Mouse (Mus musculus): ENCODE measurements at regions not wholly inside any gene's neighbourhood (a gene's known extent, or its start where the extent isn't known, plus 50 kb on each side); places are given as distances from the start of the nearest gene placed in this dataset.
A peak's percentile ranks its signal among the peaks of the same experiment; 100 is the strongest.

DNA sequence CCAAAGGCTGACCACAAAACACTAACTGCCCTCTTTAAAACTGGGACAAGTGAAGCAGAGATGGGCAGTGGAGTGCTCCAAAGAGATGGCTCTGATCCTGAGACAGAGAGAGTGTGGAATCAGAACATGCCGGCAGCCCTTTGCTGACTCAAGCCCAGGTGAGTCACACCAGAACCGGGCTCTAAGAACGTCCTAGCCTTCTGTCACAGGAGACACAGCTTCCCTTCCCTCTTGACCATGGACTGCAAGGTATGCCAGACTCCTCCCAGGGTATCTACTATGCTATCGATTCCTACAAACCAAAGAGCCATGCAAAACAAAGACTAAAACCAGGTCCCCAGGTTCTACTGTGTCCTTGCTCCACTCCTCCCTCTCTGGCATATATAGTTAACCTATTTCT, 98.0 kb downstream of the Dhx15 start:
- DNase-seq: no peak

DNA sequence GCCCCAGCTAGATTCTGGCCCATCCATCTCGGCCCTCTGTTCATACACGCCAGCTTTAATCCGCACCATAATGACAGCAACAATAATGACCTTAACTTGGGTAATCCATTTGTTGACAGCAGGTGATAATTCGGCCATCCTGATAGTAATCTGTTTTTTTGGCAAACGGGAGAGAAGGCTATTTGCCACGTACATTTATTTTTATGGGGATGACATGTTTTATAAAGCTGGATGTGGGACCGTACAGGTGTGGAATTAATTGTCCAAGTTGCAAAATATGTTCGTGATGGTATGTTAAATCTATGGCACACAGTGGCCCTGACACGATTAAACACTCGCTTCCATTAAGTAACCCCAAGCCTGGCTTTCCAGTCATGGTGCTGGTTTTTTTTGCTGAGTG, 102.2 kb downstream of the Dhx15 start:
- DNase-seq: no peak

DNA sequence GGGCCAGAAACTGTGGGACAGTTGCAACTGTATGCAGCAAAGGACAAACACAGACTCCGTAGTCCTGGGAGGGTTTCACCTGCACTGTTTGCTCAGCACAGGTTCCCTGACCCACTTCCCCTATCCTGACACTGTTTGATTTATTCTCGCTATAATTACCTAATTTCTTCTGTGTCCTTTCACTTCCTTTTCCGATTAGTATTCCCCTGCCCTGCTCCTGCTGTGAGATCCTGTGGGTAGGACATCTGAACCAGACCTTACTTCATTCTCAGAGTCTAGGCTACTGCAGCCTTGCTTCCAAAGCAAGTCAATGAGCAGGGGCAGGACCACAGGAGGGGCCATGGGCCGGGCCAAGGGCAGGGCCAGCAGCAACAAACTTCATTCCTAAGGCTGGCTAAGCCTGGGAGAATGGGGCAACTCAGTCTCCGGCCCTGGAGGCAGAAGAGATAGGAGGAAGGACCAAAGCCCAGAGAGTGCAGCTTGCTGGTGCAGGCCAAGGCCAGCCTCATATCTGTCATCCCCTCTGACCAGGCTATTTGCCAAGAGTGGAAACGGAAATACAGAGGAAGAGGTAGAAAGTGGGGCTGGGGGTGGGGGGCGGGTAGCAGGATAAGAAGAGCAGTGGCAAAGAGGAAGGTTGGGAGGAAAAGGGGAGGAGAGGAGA, 103.4 kb downstream of the Dhx15 start:
- no peak for DNase-seq

DNA sequence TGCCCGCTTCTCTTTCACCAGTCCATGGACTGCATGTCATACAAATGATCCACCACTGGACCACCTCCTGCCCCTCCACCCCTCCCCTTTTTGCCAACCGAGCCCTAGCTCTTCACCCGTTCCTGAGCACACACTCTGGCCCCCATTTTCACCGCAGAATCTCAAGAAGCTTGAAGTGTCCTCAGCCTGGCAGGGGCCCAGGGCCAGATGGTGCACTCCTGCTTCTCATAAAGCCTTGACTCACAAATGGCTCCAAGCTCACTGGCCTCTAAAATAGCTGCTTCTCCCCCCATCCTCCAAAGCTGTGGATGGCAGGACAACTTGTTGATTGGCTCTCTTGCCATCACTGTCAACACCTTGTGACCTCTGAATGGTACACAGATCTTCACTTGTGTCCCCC, 110.0 kb downstream of the Dhx15 start:
- no peak for DNase-seq

DNA sequence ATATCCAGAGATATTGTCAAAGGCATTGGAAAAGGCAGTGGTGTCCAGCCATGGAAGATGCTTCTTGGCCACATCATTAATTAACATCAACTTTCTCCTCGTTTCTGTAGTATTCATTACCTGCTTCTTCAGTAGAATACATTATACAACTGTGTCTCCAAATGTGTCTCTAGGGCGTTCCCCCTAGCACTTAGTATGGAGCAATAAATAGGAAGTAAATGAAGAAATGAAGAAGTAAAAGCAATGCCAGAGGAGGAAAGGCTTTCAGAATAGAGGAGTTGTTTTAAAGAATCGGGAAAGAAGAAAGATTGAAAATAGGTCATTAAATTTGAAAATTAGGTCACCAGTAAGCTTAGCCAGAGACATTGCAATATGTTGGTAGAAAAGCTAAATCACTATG, 112.6 kb downstream of the Dhx15 start:
- DNase-seq: no peak

DNA sequence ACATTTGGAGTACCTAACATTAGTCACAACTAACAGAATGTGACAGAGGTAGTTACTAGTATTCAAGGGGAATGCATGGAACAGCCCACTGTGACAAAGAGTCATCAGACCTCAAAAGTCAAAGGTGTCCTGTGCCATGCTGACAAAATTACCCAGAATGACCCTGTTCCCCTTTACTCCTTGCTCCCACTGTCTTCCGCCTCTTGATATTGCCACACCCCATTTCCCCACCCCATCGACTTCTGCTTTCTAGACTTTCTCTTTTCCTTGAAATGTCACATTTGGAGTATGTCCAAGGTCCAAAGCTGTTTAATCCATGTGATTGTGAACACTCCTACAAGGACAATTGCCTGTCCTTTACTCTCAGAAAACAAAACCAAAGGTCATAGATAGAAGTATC, 115.2 kb downstream of the Dhx15 start:
- peak in 1 of 2 experiments; percentile 3 for DNase-seq

DNA sequence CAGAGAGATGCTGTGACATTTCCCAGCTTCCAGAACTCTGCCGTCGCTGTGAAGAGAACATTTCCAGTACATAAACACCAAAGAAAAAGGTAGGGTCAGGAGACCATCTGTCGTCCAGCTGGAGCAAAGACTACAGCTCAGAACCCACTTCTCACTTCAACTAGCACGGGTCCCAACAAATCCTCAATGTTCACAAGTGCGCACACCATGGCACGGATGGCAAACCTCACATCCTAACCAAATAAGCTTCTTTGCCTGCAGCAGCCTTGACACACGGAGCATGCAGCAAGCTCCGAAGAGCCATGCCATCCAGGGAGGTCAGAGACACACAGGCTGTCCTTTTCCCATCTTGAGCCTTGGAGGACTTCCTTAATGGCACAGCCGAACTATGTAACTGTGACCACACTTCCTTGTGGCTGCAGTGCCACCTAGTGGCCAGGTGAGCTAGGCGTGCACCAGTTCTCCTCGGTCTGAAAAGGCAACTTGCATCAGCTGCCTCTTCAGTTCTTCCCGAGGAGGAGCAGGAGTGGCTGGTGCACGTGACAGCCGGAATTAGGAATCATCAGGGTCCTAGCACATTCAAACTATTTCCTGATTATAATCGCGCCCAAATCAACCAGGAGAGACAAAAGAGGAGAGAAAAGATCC, 125.4 kb downstream of the Dhx15 start:
- DNase-seq: peak; percentile 66 to 71

DNA sequence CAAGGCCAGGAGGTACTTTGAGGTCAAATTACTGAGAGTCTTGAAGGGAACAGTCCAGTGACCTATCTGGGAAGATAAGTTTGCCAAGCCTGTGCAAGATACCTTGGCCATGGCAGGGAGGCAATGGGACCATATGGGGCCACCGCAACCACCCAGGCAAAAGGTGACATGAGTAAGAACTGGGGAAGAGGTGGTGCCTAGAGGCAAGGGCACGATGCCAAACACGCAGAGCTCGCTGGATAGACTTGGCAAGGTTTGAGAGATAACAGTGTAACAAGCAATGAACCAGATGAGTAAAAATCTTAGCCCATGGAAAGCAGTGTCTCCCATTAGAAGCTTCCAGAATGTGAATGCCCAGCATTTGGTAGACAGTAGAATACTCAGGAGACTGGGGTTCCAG, 128.1 kb downstream of the Dhx15 start:
- no peak for DNase-seq

DNA sequence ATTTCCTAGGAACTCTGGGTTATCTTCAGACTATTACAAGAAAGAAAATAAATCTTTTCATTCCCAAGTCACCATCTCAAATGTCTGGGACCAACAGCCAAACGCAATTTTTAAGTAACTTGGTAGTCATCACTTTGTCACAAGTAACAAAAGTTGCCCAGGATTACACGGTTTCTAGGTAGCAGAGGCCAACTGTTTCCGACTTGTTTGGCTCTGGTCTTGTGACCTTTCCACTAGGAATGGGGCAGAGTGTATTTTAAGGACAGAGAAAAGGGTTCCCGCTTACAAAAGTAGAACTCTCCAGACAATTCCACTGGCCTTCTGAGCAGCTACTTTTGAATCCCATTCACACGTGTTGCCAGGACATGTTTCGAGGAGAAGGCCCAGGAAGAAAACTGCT, 129.1 kb downstream of the Dhx15 start:
- DNase-seq: no peak

DNA sequence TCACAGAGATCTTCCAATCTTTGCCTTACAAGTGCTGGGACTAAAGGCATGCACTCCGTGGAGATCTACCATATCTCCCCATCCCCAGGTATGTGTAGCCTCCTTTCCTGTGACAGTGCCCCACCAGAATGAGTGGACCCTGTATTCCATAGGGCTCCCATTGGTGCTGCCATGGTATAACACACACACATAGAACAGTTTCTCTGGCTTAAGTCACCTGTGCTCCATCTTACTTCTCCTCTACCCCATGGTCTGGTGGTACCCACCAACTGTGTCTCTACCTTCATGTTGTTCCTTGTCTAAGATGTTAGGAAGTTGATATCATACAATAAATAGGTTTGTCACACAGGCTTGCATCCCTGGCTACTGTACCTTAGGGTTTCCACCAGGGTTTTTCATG, 133.1 kb downstream of the Dhx15 start:
- no peak for DNase-seq

DNA sequence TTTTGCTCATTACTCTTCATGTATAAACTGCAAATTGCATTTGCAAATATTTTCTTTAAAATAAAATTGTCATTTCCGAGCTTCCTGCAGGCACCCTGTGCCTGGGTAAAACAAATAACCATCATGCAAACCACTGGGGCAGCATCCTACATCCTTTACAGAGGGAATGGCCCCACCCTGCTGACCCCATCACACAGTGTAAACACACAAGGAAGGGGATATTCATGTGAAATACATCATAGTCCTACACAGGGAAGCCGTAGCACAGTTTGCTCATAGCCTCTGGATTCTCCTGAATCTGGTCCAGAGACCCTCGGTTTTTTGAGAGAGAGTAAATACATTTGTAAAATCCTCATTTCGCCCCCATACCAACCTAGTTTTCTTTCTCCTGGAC, 138.2 kb downstream of the Dhx15 start:
- no peak for DNase-seq

DNA sequence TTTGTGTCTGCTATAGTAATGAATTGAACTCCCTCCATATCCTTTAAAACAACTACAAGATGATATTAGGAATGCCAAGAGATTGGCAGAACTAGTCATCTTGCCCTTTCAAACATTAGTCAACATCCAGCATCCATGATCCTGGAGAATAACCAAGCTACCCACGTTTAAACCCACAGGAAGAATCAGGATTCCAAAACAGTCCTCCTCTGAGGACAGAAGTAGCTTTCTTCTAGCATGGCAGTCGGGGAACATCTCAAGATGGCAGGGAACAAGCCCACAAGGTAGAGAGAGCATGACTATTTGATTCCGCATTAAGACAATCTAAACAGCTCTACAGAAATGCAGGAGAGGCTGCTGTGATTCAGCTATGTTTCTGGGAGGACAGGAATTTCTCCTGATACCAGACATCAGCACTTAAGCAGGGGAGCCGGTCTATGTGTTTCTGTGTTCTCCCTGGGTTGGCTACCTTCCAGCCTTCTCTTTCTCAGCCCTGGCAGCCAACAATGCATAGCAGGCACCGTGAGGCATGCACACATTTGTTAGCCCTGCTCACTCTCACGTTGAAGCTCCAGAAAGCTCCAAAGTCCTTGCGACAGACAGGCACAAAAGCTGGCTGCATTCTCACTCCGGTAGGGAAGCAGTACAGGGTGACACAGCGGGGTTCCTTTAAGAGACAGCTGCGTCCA, 138.8 kb downstream of the Dhx15 start:
- no peak for DNase-seq

DNA sequence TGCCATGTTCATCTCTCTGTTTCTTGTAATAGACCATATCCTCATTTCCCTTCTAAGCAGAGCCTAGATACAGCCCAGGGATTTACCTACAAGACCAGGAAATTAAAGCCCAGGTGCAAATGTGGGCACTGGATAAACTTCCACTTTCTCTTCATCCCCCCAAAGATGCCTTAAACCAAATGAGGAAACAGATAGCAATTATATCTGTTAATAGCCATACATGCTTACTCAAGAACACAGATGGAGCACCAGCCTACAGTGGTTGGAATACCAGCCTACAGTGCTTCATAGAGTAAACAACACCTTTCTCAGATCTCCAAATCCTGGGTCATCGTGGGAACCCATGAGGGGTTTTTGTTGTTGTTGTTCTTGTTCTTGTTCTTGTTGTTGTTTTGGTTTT, 141.5 kb downstream of the Dhx15 start:
- no peak for DNase-seq

DNA sequence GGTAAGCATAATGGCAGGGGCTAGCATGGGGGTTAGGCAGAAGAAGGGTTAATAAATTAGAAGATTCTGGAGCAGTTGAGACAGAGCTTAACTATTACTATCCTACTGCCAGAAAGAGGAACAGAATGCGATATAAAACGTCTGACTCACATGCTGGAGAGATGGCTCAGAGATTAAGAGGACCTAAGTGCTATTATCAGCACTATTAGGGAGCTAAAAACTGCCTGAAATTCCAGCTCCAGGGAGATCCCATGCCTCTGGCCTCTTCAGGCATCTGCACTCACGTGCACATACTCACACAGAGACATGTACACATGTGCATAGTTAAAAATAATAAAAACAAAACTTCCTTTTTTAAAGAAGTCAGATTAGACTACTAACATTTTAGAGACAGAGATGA, 143.6 kb downstream of the Dhx15 start:
- no peak for DNase-seq

DNA sequence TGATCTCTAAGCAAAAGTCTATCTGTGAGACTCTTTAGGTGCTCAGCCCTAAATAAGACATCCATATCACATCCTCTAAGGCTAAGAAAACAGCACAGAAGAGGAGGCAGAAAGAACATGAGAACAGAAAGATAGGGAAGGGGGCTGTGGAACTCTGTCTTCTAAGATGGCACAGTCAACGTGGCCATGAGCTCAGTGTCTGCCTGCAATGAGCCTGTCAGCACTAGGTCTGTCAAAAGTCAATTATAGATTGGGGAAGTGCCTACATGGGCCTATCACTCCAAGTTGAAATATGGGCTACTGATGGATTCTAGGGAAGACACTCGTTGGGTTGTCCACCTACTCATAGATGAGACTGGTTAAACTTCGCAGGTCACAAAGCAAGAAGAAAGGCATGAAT, 146.2 kb downstream of the Dhx15 start:
- DNase-seq: no peak

DNA sequence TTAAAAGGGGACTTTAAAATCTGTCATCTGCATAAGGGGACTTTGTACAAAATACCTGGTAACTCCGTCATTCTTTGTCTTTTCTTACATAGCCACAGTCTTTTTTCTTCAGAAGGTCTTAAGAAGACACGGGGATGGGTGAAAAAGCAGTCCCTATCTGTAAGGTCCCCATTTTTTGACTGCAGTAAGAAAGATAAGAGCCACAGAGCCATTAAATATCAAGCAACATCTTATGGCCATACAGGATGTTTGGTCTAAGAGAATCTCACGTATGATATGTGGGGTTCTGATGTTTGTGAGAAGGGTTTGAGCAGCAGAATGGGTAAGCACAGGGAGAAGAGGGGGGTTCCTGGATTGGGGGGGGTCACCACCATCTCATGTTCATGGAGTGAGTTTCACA, 148.9 kb downstream of the Dhx15 start:
- DNase-seq: no peak

DNA sequence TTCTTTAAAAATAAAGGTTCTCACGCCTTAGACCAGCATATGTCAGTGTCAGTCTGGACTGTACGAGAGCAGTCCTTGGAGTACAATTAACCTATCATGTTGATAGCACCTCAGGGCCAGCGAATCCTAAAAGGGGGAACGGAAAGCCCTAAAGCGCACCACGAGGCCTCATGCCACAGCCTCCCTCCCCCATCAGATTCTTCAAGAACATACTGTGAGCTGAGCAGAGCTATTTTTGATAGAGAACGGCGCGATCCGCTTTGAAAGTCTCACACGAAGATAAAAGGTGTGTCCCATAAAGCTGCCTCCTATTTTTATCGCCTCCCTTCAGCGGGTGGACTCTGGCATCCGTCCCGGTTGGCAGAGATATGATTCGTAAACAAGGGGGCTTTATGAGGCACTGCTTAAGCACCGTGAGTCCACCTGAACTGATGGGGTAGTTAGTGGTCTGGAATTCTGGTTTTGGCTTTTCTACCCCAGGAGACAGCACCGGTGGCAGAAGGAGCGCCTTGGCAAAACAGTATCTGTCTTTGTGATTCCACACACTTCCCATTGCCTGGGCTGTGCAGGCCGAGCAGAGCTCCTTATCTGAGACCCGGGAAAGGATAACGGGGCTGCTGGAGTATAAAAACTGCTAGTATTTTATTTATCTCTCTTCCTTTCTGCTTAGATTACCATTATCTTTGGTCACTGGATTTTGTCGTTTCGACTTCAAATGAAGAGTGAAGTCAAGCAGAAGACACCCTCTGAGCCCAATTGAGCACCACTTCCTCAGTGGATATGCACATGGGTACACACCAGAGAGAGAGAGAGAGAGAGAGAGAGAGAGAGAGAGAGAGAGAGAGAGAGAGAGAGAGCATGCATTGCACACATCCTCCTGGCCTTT, 149.6 kb downstream of the Dhx15 start:
- no peak for DNase-seq

DNA sequence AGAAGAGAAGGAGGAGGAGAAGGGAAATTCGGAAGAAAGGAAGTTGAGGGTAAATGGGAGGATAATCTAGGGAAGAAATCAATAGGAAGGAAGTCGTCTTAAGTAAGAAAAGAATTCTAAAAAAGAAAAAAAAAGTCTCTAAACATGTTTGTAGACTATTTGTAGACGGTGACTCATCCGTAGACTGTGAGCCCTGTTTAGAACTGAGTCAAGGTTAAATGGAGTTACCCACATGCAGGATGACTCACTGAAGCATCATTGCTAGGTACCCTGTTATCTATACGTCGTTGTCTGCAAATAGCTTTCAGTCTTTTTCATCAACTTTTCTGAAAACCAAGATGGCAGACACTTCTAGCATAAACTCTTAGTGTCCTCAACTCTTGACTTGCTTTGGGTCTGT, 155.0 kb downstream of the Dhx15 start:
- no peak for DNase-seq

DNA sequence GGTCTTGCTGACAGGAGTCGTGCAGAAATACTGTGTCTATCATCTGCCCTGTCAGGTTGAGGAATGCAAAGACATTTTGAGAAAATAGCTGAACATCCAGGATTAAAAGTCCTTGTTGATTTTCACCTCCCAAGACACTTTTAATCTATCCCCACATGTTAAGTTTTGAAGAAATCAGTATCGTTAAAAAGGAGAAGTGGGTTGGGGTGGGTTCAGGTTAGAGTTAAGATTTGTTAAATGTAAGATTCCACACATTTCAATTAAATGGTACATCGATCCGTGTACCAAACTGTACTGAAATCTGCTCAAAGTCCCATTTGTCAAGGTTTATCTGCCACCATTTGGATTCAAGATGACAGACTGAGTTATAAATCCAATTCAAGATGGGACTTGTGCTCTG, 162.8 kb downstream of the Dhx15 start:
- no peak for DNase-seq

DNA sequence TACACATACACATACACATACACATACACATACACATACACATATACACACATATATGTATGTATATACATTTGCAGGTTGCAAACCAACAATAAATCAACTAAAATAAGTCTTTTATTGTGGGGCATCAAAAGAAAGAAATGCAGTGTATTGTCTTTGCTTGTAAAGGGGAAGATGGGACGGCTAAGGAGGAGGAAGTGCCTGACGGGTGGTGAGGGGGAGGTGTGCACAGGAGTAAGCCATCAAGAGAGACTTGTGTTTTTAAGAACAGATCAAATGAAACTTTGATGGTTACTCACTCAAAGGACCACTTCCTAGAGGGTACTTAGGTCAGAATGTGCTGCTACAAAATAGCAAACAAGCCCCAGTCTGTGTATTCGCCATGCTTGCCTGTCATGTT, 164.2 kb downstream of the Dhx15 start:
- DNase-seq: no peak

DNA sequence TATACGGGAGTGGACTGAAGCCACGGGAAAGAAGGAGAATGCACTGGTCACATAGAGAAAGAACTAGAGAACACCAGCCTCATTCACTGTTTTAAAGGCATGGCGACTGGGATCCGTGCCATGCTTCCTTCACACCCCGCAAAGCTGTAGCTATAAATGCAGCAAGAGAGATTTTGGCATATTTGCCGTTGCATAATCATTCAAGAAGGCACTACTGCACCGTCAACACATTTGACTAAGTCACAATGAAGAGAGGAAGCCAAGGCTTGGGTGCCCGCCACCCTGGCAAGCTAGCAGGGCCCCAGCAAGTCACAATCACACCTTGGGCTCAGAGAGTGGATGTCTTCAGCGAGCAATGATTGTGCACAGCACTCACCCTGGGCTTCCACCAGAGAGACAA, 167.1 kb downstream of the Dhx15 start:
- no peak for DNase-seq

DNA sequence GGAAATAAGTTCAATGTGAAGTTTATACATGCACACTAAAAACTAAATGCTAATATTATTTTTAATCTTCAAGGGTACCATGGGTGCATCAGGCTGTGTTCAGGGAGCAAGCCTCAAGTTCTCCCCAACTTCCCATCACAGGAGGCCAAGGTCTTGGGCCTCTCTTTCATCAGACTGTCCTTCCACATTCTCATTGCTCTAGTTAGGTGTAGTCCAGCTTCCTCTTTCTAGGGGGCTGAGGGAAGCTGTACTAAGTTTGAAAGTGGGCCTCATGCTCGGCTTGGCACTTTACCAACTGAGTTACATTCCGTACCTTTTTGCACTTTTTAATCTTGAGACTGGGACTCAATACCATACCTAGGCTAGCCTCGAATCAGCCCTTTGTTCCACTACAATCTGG, 173.3 kb downstream of the Dhx15 start:
- DNase-seq: no peak

DNA sequence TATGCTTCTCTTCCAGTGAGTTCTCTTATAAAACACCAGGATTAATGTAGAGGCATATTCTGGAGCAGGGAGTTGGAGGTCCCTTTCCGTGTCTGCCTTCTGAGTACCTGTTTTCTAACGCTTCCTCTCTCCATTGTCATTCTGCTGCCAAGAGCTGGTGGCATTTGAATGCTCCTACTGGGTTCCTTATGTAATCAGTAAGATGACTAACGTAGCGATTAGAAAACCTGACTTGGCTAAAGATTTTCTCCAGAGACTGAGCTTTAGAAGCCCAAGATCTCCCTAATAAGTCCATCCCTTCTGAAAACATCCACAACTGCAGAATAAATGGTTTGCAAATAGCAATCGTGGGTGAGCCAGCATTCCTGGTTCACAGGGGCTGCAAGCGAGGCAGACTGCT, 174.5 kb downstream of the Dhx15 start:
- DNase-seq: no peak

DNA sequence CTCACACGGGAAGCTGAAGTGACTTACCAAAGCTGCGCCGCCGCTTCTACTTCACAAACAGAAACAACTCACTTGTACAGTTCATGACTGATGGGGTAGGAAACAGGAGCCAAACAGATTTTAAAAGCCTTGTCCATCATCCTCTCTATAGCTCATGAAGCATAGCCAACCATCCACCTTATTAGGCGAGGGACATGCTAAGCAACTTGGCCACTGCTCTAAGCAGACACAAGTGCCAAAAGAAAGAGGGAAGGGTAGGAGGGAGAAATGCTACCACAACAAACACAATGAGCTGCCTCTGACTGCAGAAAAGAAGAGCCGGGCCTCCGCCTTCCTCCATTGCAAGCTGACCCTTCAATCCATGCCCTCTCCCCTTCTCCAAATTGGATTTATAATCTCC, 179.9 kb downstream of the Dhx15 start:
- no peak for DNase-seq
